Mouse (Mus musculus): ENCODE data around the gene Srsf2. TPM values are rescaled to one million over a fixed set of nuclear protein-coding genes. Genes with fewer than 3 reads are reported as not detected.
"Not testable (repeated sequence)": the region's sequence is repeated elsewhere in the genome, so short reads cannot be mapped to it uniquely, and the experiment has no call there.

The Srsf2 gene
- polyA plus RNA-seq, 1 experiment from 2014 or later, result 968 TPM

DNA sequence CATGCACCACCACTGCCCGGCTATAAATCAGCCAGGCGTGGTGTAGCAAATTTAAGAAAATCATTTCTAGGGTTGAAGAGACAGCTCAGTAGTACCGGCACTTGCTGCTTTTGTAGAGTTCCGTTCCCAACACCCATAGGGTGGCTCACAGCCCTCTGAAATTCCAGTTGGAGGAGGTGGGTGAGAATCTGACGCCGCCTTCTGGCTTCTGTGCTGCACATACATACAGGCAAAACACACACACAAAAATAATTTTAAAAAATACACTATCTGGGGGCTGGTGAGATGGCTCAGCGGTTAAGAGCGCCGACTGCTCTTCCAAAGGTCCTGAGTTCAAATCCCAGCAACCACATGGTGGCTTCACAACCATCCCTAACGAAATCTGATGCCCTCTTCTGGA, 29.0 kb downstream of the Srsf2 start:
- H3K36me3 ChIP-seq; H3K27me3 ChIP-seq; H3K4me2 ChIP-seq (replicated peaks); H3K9me3 ChIP-seq; H3K27ac ChIP-seq; H3K4me3 ChIP-seq; ATAC-seq (ENCODE audit: insufficient number of reproducible peaks, insufficient read depth, low FRiP score, low TSS enrichment); H3K9ac ChIP-seq: not testable (repeated sequence)
- peaks cover 26% of the 10 kb centered on the region for H3K4me1 ChIP-seq
- 94% methylated on average over 10 of the region's 10 CpGs for WGBS

DNA sequence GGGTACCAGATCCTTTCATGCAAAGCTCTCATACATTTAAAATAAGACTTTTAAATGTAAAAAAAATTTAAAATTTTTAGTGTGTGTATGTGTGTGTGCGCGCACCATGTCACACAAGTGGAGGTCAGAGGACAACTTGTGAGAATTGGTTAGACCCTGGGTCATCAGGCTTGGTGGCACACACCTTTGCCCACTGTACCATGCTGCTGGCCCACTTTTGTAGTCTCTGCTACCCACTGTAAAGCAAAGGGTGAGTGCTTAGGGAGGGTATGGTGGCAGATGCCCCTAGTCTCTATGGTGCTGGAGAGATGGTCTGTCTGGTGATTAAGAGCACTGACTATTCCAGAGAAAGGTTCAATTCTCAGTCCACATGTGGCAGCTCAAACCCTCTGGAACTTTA, 29.6 kb downstream of the Srsf2 start:
- H3K27me3 ChIP-seq, result no peaks in the 10 kb centered on the region
- 96% methylated on average over 2 of the region's 2 CpGs for WGBS
- no peak overlapping the region for H3K9ac ChIP-seq
- no peaks in the 10 kb centered on the region for H3K9me3 ChIP-seq
- no peaks in the 10 kb centered on the region for H3K36me3 ChIP-seq
- no peak for ATAC-seq (ENCODE audit: insufficient number of reproducible peaks, insufficient read depth, low FRiP score, low TSS enrichment)
- H3K4me3 ChIP-seq, result no peak overlapping the region
- peaks cover 29% of the 10 kb centered on the region for H3K4me1 ChIP-seq
- H3K4me2 ChIP-seq (replicated peaks), result no peak overlapping the region
- no peak overlapping the region for H3K27ac ChIP-seq

GRCm38 (mm10) chr11:116822626-116823025, 30.3 kb downstream of the Srsf2 start:
- Histone ChIP-seq H3K27ac (no peak overlapping the region), H3K36me3 (no peaks in the 10 kb centered on the region), H3K4me3 (no peak overlapping the region), H3K9me3 (no peaks in the 10 kb centered on the region), H3K27me3 (no peaks in the 10 kb centered on the region), H3K4me1 (peaks cover 27% of the 10 kb centered on the region), H3K9ac (no peak overlapping the region), H3K4me2 (replicated peaks) (no peak overlapping the region)
- 94% methylated on average over 10 of the region's 10 CpGs for whole genome bisulfite sequencing
- ATAC-seq (ENCODE audit: insufficient number of reproducible peaks, insufficient read depth, low FRiP score, low TSS enrichment), result no peak

DNA sequence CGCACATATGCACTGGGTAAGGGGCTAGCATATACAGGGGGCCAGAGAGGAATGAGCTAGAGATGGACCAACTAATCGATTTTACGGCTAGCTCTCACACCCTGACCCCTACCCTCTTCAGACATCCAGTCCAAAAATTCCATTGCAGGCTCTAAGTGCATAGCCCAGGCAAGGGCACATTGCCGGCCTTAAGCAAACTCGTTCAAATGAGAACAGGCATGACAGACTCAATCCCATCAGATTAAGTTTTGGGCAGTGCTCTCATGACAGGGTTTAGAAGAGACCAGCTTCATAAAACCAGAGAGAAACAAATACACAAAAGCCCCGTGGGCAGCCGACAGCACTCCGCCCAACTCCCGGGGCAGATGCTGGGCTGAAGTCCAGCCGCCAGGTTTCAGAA, 30.7 kb downstream of the Srsf2 start:
- H3K9ac ChIP-seq, result no peak overlapping the region
- no peak overlapping the region for H3K4me3 ChIP-seq
- peaks cover 25% of the 10 kb centered on the region for H3K4me1 ChIP-seq
- H3K27ac ChIP-seq, result no peak overlapping the region
- no peak overlapping the region for H3K4me2 ChIP-seq (replicated peaks)
- no peaks in the 10 kb centered on the region for H3K36me3 ChIP-seq
- 66% methylated on average over 10 of the region's 10 CpGs for WGBS
- H3K27me3 ChIP-seq, result no peaks in the 10 kb centered on the region
- H3K9me3 ChIP-seq, result no peaks in the 10 kb centered on the region
- ATAC-seq (ENCODE audit: insufficient number of reproducible peaks, insufficient read depth, low FRiP score, low TSS enrichment), result no peak

DNA sequence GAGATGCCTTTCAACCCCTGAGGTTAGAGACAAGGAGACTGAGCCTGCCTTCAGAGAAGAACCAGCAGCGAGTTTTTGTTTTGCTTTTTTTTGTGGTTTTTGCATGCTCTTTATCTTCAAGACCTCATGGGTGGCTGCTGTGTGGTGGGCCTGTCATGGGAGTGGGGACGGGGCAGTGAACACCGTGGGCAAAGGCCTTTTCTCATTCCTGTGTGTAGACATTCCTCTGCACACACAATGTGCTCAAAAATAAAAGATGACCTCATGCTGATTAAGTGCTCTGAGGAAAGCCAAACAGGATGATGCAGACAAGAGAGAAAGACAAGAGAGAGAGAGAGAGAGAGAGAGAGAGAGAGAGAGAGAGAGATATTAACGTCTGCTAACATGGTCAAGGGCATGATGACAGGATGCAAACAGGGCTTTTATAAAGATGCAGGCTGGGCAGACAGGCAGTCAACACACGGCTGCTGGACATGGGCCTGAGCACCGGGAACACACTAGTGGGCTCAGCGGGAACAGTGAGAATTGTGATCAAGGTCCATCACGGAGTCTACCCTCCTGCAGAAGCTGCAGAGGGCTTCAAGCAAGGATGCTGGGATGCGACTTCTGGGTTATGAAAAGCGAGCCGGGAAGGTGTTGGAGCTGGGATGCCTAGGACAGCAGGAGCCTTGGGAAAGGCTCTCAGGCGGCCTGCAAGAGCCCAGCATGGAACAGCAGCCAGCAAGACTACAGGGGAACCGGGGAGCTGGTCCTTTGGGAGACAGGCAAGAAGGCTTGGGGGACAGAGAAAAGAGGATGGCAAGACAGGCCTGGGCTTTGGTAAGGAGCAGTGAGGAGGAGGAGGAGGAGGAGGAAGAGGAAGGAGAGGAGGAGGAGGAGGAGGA, 31.6 kb downstream of the Srsf2 start:
- 70% methylated on average over 13 of the region's 13 CpGs for WGBS
- no peak for ATAC-seq (ENCODE audit: insufficient number of reproducible peaks, insufficient read depth, low FRiP score, low TSS enrichment)
- H3K9ac ChIP-seq, result no peak overlapping the region
- H3K4me1 ChIP-seq, result peaks cover 23% of the 10 kb centered on the region; the same call in 1 of the 2 replicates
- no peaks in the 10 kb centered on the region for H3K27me3 ChIP-seq
- H3K9me3 ChIP-seq, result no peaks in the 10 kb centered on the region
- no peak overlapping the region for H3K27ac ChIP-seq
- H3K36me3 ChIP-seq, result no peaks in the 10 kb centered on the region
- H3K4me3 ChIP-seq, result no peak overlapping the region
- no peak overlapping the region for H3K4me2 ChIP-seq (replicated peaks)

DNA sequence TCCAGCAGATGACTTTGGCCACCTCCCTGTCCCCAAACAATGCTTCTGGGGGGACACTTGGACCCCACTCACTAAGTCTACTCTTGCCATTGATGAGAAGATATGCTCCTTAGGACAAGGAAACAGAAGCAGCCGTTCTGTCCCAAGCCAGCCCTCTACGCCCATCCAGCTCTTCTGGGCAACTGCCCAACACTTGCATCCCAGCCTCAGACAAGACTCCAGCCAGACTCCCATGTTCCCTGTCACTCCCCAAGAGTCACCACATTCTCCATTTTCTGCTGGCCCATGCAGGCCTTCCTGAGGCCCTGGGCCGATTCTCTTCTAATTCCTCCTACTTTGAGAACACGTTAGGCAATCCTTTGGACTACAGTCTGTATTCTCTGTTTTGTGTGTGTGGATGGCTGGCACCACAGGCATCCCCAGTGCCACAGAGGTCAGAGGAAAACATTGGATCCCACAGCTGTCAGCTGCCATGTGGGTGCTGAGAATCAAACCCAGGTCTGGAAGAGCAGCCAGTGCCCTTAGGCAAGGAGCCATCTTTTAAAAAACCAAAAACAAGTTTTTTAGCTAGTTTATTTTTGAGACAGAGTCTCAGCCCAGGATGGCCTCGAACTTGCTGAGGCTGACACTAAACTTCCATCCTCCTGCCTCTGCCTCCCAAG, 32.8 kb downstream of the Srsf2 start:
- Histone ChIP-seq H3K4me1 (peaks cover 22% of the 10 kb centered on the region), H3K4me2 (replicated peaks) (no peak overlapping the region), H3K36me3 (no peaks in the 10 kb centered on the region), H3K4me3 (no peak overlapping the region), H3K27me3 (no peaks in the 10 kb centered on the region), H3K27ac (0 out of 2 replicates have a peak overlapping the region, but pooled peaks have one; percentile 23), H3K9ac (no peak overlapping the region), H3K9me3 (no peaks in the 10 kb centered on the region)
- WGBS, result 89% methylated on average over 5 of the region's 5 CpGs
- ATAC-seq (ENCODE audit: insufficient number of reproducible peaks, insufficient read depth, low FRiP score, low TSS enrichment), result no peak

- ATAC-seq (ENCODE audit: insufficient number of reproducible peaks, insufficient read depth, low FRiP score, low TSS enrichment), result no peak
- Histone ChIP-seq H3K4me2 (replicated peaks) (no peak overlapping the region), H3K9me3 (no peaks in the 10 kb centered on the region), H3K36me3 (no peaks in the 10 kb centered on the region), H3K27me3 (no peaks in the 10 kb centered on the region), H3K4me3 (no peak overlapping the region), H3K9ac (no peak overlapping the region), H3K4me1 (peaks cover 34% of the 10 kb centered on the region), H3K27ac (peak overlapping the region; percentile 30)
- WGBS, result 65% methylated on average over 8 of the region's 8 CpGs
These were observed 34.2 kb downstream of the Srsf2 start for GRCm38 (mm10) chr11:116818722-116819121.

- no peak for ATAC-seq (ENCODE audit: insufficient number of reproducible peaks, insufficient read depth, low FRiP score, low TSS enrichment)
These were observed 35.3 kb downstream of the Srsf2 start for GRCm38 (mm10) chr11:116817567-116817966.

DNA sequence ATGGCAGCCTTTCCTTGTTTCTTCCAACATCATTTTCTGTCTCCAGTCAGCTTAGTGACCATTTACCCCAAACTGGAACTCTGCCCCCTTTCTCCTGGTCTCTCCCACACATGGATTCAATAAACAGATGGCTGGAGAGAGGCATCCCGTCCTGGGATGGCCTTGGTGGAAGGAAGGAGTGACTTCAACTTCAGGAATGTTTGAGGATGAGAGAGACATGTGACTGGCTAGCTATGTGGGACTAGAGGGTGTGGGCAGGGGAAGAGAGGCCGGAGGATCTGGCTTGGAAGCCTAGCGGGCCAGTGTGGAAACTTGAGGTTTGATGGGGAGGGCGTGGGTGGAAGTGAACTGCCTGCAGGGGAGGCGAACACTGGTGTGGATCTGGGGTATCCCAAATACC, 36.1 kb downstream of the Srsf2 start:
- no peak overlapping the region for H3K27ac ChIP-seq
- ATAC-seq (ENCODE audit: insufficient number of reproducible peaks, insufficient read depth, low FRiP score, low TSS enrichment), result no peak
- no peaks in the 10 kb centered on the region for H3K9me3 ChIP-seq
- H3K4me3 ChIP-seq, result no peak overlapping the region
- H3K4me2 ChIP-seq (replicated peaks), result no peak overlapping the region
- no peaks in the 10 kb centered on the region for H3K27me3 ChIP-seq
- no peaks in the 10 kb centered on the region for H3K36me3 ChIP-seq
- no peak overlapping the region for H3K9ac ChIP-seq
- H3K4me1 ChIP-seq, result peaks cover 51% of the 10 kb centered on the region
- 70% methylated on average over 5 of the region's 5 CpGs for WGBS

More at GRCm38 (mm10) chr11:116817567-116817966, 35.3 kb downstream of the Srsf2 start:
- H3K36me3 ChIP-seq, result no peaks in the 10 kb centered on the region
- no peak overlapping the region for H3K4me2 ChIP-seq (replicated peaks)
- peaks cover 45% of the 10 kb centered on the region for H3K4me1 ChIP-seq
- no peaks in the 10 kb centered on the region for H3K9me3 ChIP-seq
- no peak overlapping the region for H3K9ac ChIP-seq
- no peaks in the 10 kb centered on the region for H3K27me3 ChIP-seq
- 92% methylated on average over 5 of the region's 5 CpGs for WGBS
- no peak overlapping the region for H3K27ac ChIP-seq
- H3K4me3 ChIP-seq, result no peak overlapping the region

DNA sequence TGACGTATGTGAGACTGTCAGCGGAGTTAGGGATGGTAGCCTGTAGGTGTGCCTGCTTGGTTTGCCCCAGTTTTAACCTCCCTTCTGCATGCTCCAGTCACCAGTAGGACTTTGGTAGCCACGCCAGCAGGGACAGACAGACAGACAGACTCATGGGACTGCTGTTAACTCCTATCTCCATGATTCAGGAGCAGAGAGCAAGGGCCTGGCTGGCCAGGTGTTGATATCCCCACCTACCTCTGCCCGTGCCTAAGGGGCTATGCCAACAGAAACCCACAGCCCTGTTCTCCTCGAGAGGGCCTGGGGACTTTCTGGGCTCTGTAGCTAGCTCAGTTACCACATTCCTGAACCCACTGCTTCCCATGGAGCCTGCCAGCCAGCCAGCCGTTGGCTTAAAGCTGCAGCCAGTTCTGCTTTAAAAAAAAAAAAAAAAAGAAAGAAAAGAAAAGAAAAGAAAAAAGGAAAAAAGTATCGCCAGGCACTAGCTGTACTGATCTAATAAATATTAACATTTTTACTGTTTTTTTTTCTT, 37.9 kb downstream of the Srsf2 start:
- Histone ChIP-seq H3K4me2 (replicated peaks) (peak overlapping the region; percentile 18), H3K4me3 (no peak overlapping the region), H3K27me3 (no peaks in the 10 kb centered on the region), H3K4me1 (peaks cover 61% of the 10 kb centered on the region), H3K9ac (peak overlapping the region; percentile 29; the same call in 1 of the 2 replicates), H3K9me3 (no peaks in the 10 kb centered on the region), H3K27ac (peak overlapping the region; percentile 94), H3K36me3 (no peaks in the 10 kb centered on the region)
- ATAC-seq (ENCODE audit: insufficient number of reproducible peaks, insufficient read depth, low FRiP score, low TSS enrichment), result no peak
- 22% methylated on average over 7 of the region's 7 CpGs for WGBS

GRCm38 (mm10) chr11:116814076-116814883, 38.6 kb downstream of the Srsf2 start:
- no peak for ATAC-seq (ENCODE audit: insufficient number of reproducible peaks, insufficient read depth, low FRiP score, low TSS enrichment)

More at GRCm38 (mm10) chr11:116814076-116814883, 38.6 kb downstream of the Srsf2 start:
- Histone ChIP-seq H3K9me3 (no peaks in the 10 kb centered on the region), H3K36me3 (no peaks in the 10 kb centered on the region), H3K27me3 (no peaks in the 10 kb centered on the region), H3K9ac (peak overlapping the region; percentile 29; the same call in 1 of the 2 replicates), H3K27ac (peak overlapping the region; percentile 94), H3K4me2 (replicated peaks) (peak overlapping the region; percentile 18), H3K4me3 (no peak overlapping the region), H3K4me1 (peaks cover 60% of the 10 kb centered on the region)
- WGBS, result 9% methylated on average over 20 of the region's 20 CpGs
